Mouse (Mus musculus): ENCODE data around the gene Rsu1.

Rsu1 gene

GRCm38 (mm10) chr2:13271165-13271957 lies at the start of gene Rsu1:
Rsu1 (minus strand) TSS chr2:13271415.
- peak; percentile 89 to 97 for DNase-seq (ENCODE audit: low spot score in 2 of 2)

GRCm38 (mm10) chr2:13303376-13303775 lies 32.2 kb upstream of the Rsu1 start:
- no peak for DNase-seq (ENCODE audit: low spot score in 2 of 2)

GRCm38 (mm10) chr2:13299031-13299430 lies 27.8 kb upstream of the Rsu1 start:
- DNase-seq (ENCODE audit: low spot score in 2 of 2): no peak

GRCm38 (mm10) chr2:13297733-13298132 lies 26.5 kb upstream of the Rsu1 start:
- DNase-seq (ENCODE audit: low spot score in 2 of 2): no peak

- no peak for DNase-seq (ENCODE audit: low spot score in 2 of 2)
Measured at GRCm38 (mm10) chr2:13290661-13291060, 19.4 kb upstream of the Rsu1 start.

GRCm38 (mm10) chr2:13290070-13290469 lies 18.9 kb upstream of the Rsu1 start:
- DNase-seq (ENCODE audit: low spot score in 2 of 2): no peak

- DNase-seq (ENCODE audit: low spot score in 2 of 2): no peak
Measured at GRCm38 (mm10) chr2:13278114-13278862, 7.1 kb upstream of the Rsu1 start.

GRCm38 (mm10) chr2:13275874-13276273 lies 4.7 kb upstream of the Rsu1 start:
- no peak for DNase-seq (ENCODE audit: low spot score in 2 of 2)

GRCm38 (mm10) chr2:13270736-13271135 lies 479 bp downstream of the Rsu1 start:
- DNase-seq (ENCODE audit: low spot score in 2 of 2): no peak

- DNase-seq (ENCODE audit: low spot score in 2 of 2): no peak
Measured at GRCm38 (mm10) chr2:13268681-13269293, 2.4 kb downstream of the Rsu1 start.

GRCm38 (mm10) chr2:13264875-13265274 lies 6.3 kb downstream of the Rsu1 start:
- DNase-seq (ENCODE audit: low spot score in 2 of 2): no peak

GRCm38 (mm10) chr2:13263150-13263549 lies 8.1 kb downstream of the Rsu1 start:
- DNase-seq (ENCODE audit: low spot score in 2 of 2): no peak

GRCm38 (mm10) chr2:13258606-13259005 lies 12.6 kb downstream of the Rsu1 start:
- DNase-seq (ENCODE audit: low spot score in 2 of 2): no peak

GRCm38 (mm10) chr2:13240711-13241110 lies 30.5 kb downstream of the Rsu1 start:
- no peak for DNase-seq (ENCODE audit: low spot score in 2 of 2)

GRCm38 (mm10) chr2:13237140-13237901 lies 33.9 kb downstream of the Rsu1 start:
- DNase-seq (ENCODE audit: low spot score in 2 of 2): peak in 1 of 2 experiments; percentile 10

GRCm38 (mm10) chr2:13235696-13236095 lies 35.5 kb downstream of the Rsu1 start:
- DNase-seq (ENCODE audit: low spot score in 2 of 2): no peak

- no peak for DNase-seq (ENCODE audit: low spot score in 2 of 2)
Measured at GRCm38 (mm10) chr2:13234796-13235195, 36.4 kb downstream of the Rsu1 start.

- no peak for DNase-seq (ENCODE audit: low spot score in 2 of 2)
Measured at GRCm38 (mm10) chr2:13233902-13234301, 37.3 kb downstream of the Rsu1 start.

- no peak for DNase-seq (ENCODE audit: low spot score in 2 of 2)
Measured at GRCm38 (mm10) chr2:13233254-13233835, 37.9 kb downstream of the Rsu1 start.

GRCm38 (mm10) chr2:13232305-13232704 lies 38.9 kb downstream of the Rsu1 start:
- no peak for DNase-seq (ENCODE audit: low spot score in 2 of 2)

- no peak for DNase-seq (ENCODE audit: low spot score in 2 of 2)
Measured at GRCm38 (mm10) chr2:13229686-13230085, 41.5 kb downstream of the Rsu1 start.
